Mouse (Mus musculus): ENCODE results near the gene Ints14.

GRCm38 (mm10) chr9:64925771-64926170, 34.9 kb upstream of the Ints14 start:
- no peak for TF ChIP-seq CTCF (IDR thresholded peaks at IDR 0.05; ENCODE audit: low read depth)
- no peak for TF ChIP-seq EP300 (IDR thresholded peaks at IDR 0.05; ENCODE audit: low read depth)

Measured in heart, postnatal 0 days (tissue).